Comparison of ENCODE assay signal across 17 mouse cellular contexts in the genomic region with DNA sequence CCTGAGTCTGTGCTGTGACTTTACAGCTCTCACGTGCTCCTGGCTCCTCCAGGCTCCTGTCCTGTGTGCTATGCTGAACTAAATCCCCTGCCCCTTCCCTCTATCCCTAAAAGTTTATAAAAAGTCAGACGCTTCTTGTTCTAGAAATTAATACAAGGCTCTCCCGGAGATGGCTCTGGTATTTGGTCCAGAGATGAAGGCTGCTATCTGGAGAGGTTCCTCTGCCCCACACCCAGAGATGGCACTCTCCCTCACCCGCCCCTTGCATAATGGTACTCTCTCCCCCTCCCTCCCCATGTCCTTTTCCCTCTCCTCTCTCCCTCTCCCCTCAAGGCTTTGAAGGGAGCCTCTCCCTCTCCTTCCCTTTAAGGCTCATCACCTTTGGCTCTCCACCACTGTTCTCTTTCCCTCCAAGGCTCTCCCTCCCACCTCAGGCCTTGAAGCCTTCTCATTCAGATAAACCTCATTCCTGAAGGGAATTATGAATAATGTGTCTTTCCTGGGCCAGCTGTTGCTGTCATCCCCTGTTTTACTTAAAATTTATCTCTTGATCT.
DNase-seq lines count a peak whose midpoint lies in the region; ATAC-seq lines count a peak whose summit lies in the region.
"Had no signal": no experiment of that assay in that cellular context is flagged by ENCODE, and none has a peak within 500 bp of the region (broad histone marks: within the 10 kb centered on the region; RNA-seq: fewer than 3 reads in every experiment).

No protein-coding gene starts in this region.

- peak; percentile 80 for DNase-seq in midbrain, embryonic 11.5 days (ENCODE audit: low spot score, missing footprints)
- DNase-seq in midbrain, embryonic 10.5 days (ENCODE audit: low spot score): no peak
- no peak for DNase-seq in spleen, postnatal 36 days (ENCODE audit: low spot score in 2 of 2)
- DNase-seq: B cell, adult 2 months; cerebellum, adult 8-10 months; gastrocnemius, postnatal 14 days; heart, postnatal 4 days; kidney, postnatal 25 days; lung, postnatal 14 days; thymus, adult 18-20 months had no signal

- H3K36me3 ChIP-seq in forebrain, embryonic 13.5 days (ENCODE audit: poor library complexity, severe bottlenecking): no peaks in the 10 kb centered on the region
- H3K36me3 ChIP-seq in forebrain, embryonic 16.5 days (ENCODE audit: control insufficient read depth, insufficient read depth): no peaks in the 10 kb centered on the region
- no peaks in the 10 kb centered on the region for H3K36me3 ChIP-seq in midbrain, embryonic 11.5 days (ENCODE audit: control insufficient read depth, insufficient read depth, low read length)
- no peaks in the 10 kb centered on the region for H3K36me3 ChIP-seq in midbrain, embryonic 10.5 days
- H3K36me3 ChIP-seq in forebrain, embryonic 15.5 days: no peaks in the 10 kb centered on the region
- H3K36me3 ChIP-seq in hindbrain, embryonic 15.5 days: no peaks in the 10 kb centered on the region
- H3K36me3 ChIP-seq: heart, embryonic 15.5 days; limb, embryonic 15.5 days had no signal

- no peaks in the 10 kb centered on the region for H3K9me3 ChIP-seq in forebrain, embryonic 13.5 days (replicated peaks)
- H3K9me3 ChIP-seq in forebrain, embryonic 16.5 days (ENCODE audit: control insufficient read depth, low read length): no peaks in the 10 kb centered on the region
- no peaks in the 10 kb centered on the region for H3K9me3 ChIP-seq in midbrain, embryonic 11.5 days (ENCODE audit: control insufficient read depth, low read length)
- no peaks in the 10 kb centered on the region for H3K9me3 ChIP-seq in midbrain, embryonic 10.5 days (replicated peaks)
- no peaks in the 10 kb centered on the region for H3K9me3 ChIP-seq in forebrain, embryonic 15.5 days
- H3K9me3 ChIP-seq in hindbrain, embryonic 15.5 days: no peaks in the 10 kb centered on the region
- H3K9me3 ChIP-seq: heart, embryonic 15.5 days; limb, embryonic 15.5 days had no signal

- peak; percentile 14; the same call in 1 of the 2 replicates for ATAC-seq in forebrain, embryonic 13.5 days
- no peak for ATAC-seq in forebrain, embryonic 16.5 days
- peak; percentile 22; the same call in 1 of the 2 replicates for ATAC-seq in midbrain, embryonic 11.5 days (ENCODE audit: low FRiP score)
- ATAC-seq in forebrain, embryonic 15.5 days (replicated peaks): 0 out of 2 replicates have a peak, but pooled peaks have one; percentile 25
- peak; percentile 49; the same call in 1 of the 2 replicates for ATAC-seq in hindbrain, embryonic 15.5 days (ENCODE audit: low FRiP score, low read depth)
- ATAC-seq: intestine, embryonic 16.5 days had no signal

- WGBS in forebrain, embryonic 13.5 days: 38% methylated on average over 4 of the region's 4 CpGs
- 45% methylated on average over 4 of the region's 4 CpGs for WGBS in forebrain, embryonic 16.5 days
- 37% methylated on average over 4 of the region's 4 CpGs for WGBS in midbrain, embryonic 11.5 days
- WGBS in midbrain, embryonic 10.5 days: 42% methylated on average over 4 of the region's 4 CpGs
- 40% methylated on average over 4 of the region's 4 CpGs for WGBS in forebrain, embryonic 15.5 days
- WGBS in hindbrain, embryonic 15.5 days: 43% methylated on average over 4 of the region's 4 CpGs

- no peak overlapping the region for H3K4me3 ChIP-seq in forebrain, embryonic 13.5 days
- H3K4me3 ChIP-seq in forebrain, embryonic 16.5 days (replicated peaks; ENCODE audit: low read length): no peak overlapping the region
- H3K4me3 ChIP-seq in midbrain, embryonic 11.5 days (ENCODE audit: low read depth, low read length): no peak overlapping the region
- H3K4me3 ChIP-seq in midbrain, embryonic 10.5 days: no peak overlapping the region
- no peak overlapping the region for H3K4me3 ChIP-seq in forebrain, embryonic 15.5 days
- H3K4me3 ChIP-seq in hindbrain, embryonic 15.5 days: no peak overlapping the region
- H3K4me3 ChIP-seq: heart, embryonic 15.5 days; limb, embryonic 15.5 days had no signal

- H3K27ac ChIP-seq in forebrain, embryonic 13.5 days: peak overlapping the region; percentile 57
- no peak overlapping the region for H3K27ac ChIP-seq in forebrain, embryonic 16.5 days (ENCODE audit: low read length)
- H3K27ac ChIP-seq in midbrain, embryonic 11.5 days (ENCODE audit: low read depth, low read length): no peak overlapping the region
- no peak overlapping the region for H3K27ac ChIP-seq in midbrain, embryonic 10.5 days (replicated peaks)
- H3K27ac ChIP-seq in forebrain, embryonic 15.5 days (replicated peaks): no peak overlapping the region
- H3K27ac ChIP-seq in hindbrain, embryonic 15.5 days (replicated peaks): no peak overlapping the region
- H3K27ac ChIP-seq: heart, embryonic 15.5 days; limb, embryonic 15.5 days had no signal

- H3K4me2 ChIP-seq in forebrain, embryonic 13.5 days: no peak overlapping the region
- H3K4me2 ChIP-seq in forebrain, embryonic 16.5 days (ENCODE audit: low read length): no peak overlapping the region
- H3K4me2 ChIP-seq in midbrain, embryonic 11.5 days: no peak overlapping the region
- H3K4me2 ChIP-seq in forebrain, embryonic 15.5 days (replicated peaks): no peak overlapping the region
- no peak overlapping the region for H3K4me2 ChIP-seq in hindbrain, embryonic 15.5 days
- H3K4me2 ChIP-seq: heart, embryonic 15.5 days; limb, embryonic 15.5 days had no signal

- H3K4me1 ChIP-seq in forebrain, embryonic 13.5 days: peaks cover 25% of the 10 kb centered on the region
- peaks cover 6% of the 10 kb centered on the region for H3K4me1 ChIP-seq in forebrain, embryonic 16.5 days (replicated peaks; ENCODE audit: control insufficient read depth, insufficient read depth, low read length)
- peaks cover 6% of the 10 kb centered on the region; the same call in 1 of the 2 replicates for H3K4me1 ChIP-seq in midbrain, embryonic 11.5 days (ENCODE audit: control insufficient read depth, insufficient read depth, low read length)
- peaks cover 15% of the 10 kb centered on the region for H3K4me1 ChIP-seq in midbrain, embryonic 10.5 days
- peaks cover 10% of the 10 kb centered on the region; the same call in 1 of the 2 replicates for H3K4me1 ChIP-seq in forebrain, embryonic 15.5 days
- peaks cover 11% of the 10 kb centered on the region for H3K4me1 ChIP-seq in hindbrain, embryonic 15.5 days (replicated peaks)
- H3K4me1 ChIP-seq: heart, embryonic 15.5 days; limb, embryonic 15.5 days had no signal

- H3K27me3 ChIP-seq in forebrain, embryonic 13.5 days: no peaks in the 10 kb centered on the region
- H3K27me3 ChIP-seq in forebrain, embryonic 16.5 days (replicated peaks; ENCODE audit: control insufficient read depth, insufficient read depth, low read length): no peaks in the 10 kb centered on the region
- no peaks in the 10 kb centered on the region for H3K27me3 ChIP-seq in midbrain, embryonic 11.5 days (ENCODE audit: control insufficient read depth, insufficient read depth, low read length)
- H3K27me3 ChIP-seq in midbrain, embryonic 10.5 days (ENCODE audit: low read depth, poor library complexity, severe bottlenecking): no peaks in the 10 kb centered on the region
- H3K27me3 ChIP-seq in forebrain, embryonic 15.5 days: no peaks in the 10 kb centered on the region
- no peaks in the 10 kb centered on the region for H3K27me3 ChIP-seq in hindbrain, embryonic 15.5 days
- H3K27me3 ChIP-seq: heart, embryonic 15.5 days; limb, embryonic 15.5 days had no signal

- H3K9ac ChIP-seq in forebrain, embryonic 13.5 days: no peak overlapping the region
- no peak overlapping the region for H3K9ac ChIP-seq in forebrain, embryonic 16.5 days (replicated peaks; ENCODE audit: low read depth, low read length)
- H3K9ac ChIP-seq in midbrain, embryonic 11.5 days (ENCODE audit: low read length): no peak overlapping the region
- no peak overlapping the region for H3K9ac ChIP-seq in forebrain, embryonic 15.5 days (replicated peaks)
- H3K9ac ChIP-seq in hindbrain, embryonic 15.5 days: no peak overlapping the region
- H3K9ac ChIP-seq: heart, embryonic 15.5 days; limb, embryonic 15.5 days had no signal
